Mouse (Mus musculus): Measurements from ENCODE around the gene Utp3. TPM values are rescaled to one million over a fixed set of nuclear protein-coding genes. Genes with fewer than 3 reads are reported as not detected.

The Utp3 gene
- polyA plus RNA-seq, 1 experiment from 2014 or later: 57.2 TPM

- Histone ChIP-seq H3K27me3 (no peaks in the 10 kb centered on the region), H3K4me2 (no peak overlapping the region), H3K27ac (no peak overlapping the region), H3K9ac (no peak overlapping the region), H3K4me1 (peaks cover 27% of the 10 kb centered on the region), H3K4me3 (no peak overlapping the region), H3K9me3 (replicated peaks) (no peaks in the 10 kb centered on the region), H3K36me3 (ENCODE audit: poor library complexity, severe bottlenecking) (no peaks in the 10 kb centered on the region)
- ATAC-seq: no peak
- 52% methylated on average over 1 of the region's 1 CpGs for WGBS
Measured at GRCm38 (mm10) chr5:88558991-88559390, 4.7 kb downstream of the Utp3 start.

GRCm38 (mm10) chr5:88561080-88561814 lies 7.0 kb downstream of the Utp3 start:
- H3K36me3 ChIP-seq (ENCODE audit: poor library complexity, severe bottlenecking): no peaks in the 10 kb centered on the region
- H3K27ac ChIP-seq: no peak overlapping the region
- WGBS: 87% methylated on average over 9 of the region's 9 CpGs
- no peak for ATAC-seq
- no peaks in the 10 kb centered on the region for H3K27me3 ChIP-seq
- no peak overlapping the region for H3K4me3 ChIP-seq
- H3K9ac ChIP-seq: no peak overlapping the region
- peaks cover 17% of the 10 kb centered on the region for H3K4me1 ChIP-seq
- H3K9me3 ChIP-seq (replicated peaks): no peaks in the 10 kb centered on the region
- no peak overlapping the region for H3K4me2 ChIP-seq

- 78% methylated on average over 8 of the region's 8 CpGs for WGBS
- H3K27me3 ChIP-seq: no peaks in the 10 kb centered on the region
- no peak overlapping the region for H3K9ac ChIP-seq
- H3K4me2 ChIP-seq: no peak overlapping the region
- ATAC-seq: no peak
- peaks cover 13% of the 10 kb centered on the region for H3K4me1 ChIP-seq
- no peak overlapping the region for H3K27ac ChIP-seq
- no peaks in the 10 kb centered on the region for H3K9me3 ChIP-seq (replicated peaks)
- H3K4me3 ChIP-seq: no peak overlapping the region
- H3K36me3 ChIP-seq (ENCODE audit: poor library complexity, severe bottlenecking): peaks cover under 1% of the 10 kb centered on the region; the same call in 1 of the 2 replicates
Measured at GRCm38 (mm10) chr5:88562863-88563780, 8.9 kb downstream of the Utp3 start.

GRCm38 (mm10) chr5:88564501-88565147 lies 10.4 kb downstream of the Utp3 start, which contains the start of gene Rufy3:
Gene Rufy3 (plus strand): TSS chr5:88565040.
- under 1% methylated on average over 48 of the region's 71 CpGs for WGBS
- Histone ChIP-seq H3K27me3 (no peaks in the 10 kb centered on the region), H3K36me3 (ENCODE audit: poor library complexity, severe bottlenecking) (peaks cover 6% of the 10 kb centered on the region; the same call in 1 of the 2 replicates), H3K4me1 (peaks cover 13% of the 10 kb centered on the region), H3K4me2 (peak within 1 kb of the TSS; percentile 76), H3K9me3 (replicated peaks) (no peaks in the 10 kb centered on the region), H3K4me3 (peak within 1 kb of the TSS; percentile 84), H3K9ac (peak within 1 kb of the TSS; percentile 86), H3K27ac (peak within 1 kb of the TSS; percentile 90)
- ATAC-seq: peak; percentile 91

- Histone ChIP-seq H3K27ac (peak overlapping the region; percentile 90), H3K9ac (peak overlapping the region; percentile 86), H3K36me3 (ENCODE audit: poor library complexity, severe bottlenecking) (peaks cover 9% of the 10 kb centered on the region; the same call in 1 of the 2 replicates), H3K4me3 (peak overlapping the region; percentile 84), H3K27me3 (no peaks in the 10 kb centered on the region), H3K4me2 (peak overlapping the region; percentile 76), H3K9me3 (replicated peaks) (no peaks in the 10 kb centered on the region), H3K4me1 (peaks cover 13% of the 10 kb centered on the region)
- WGBS: under 1% methylated on average over 74 of the region's 119 CpGs
- peak; percentile 75 for ATAC-seq
Measured at GRCm38 (mm10) chr5:88565148-88566033, 11.1 kb downstream of the Utp3 start.

- peak overlapping the region; percentile 76 for H3K4me2 ChIP-seq
- no peaks in the 10 kb centered on the region for H3K27me3 ChIP-seq
- 7% methylated on average over 14 of the region's 14 CpGs for WGBS
- H3K36me3 ChIP-seq (ENCODE audit: poor library complexity, severe bottlenecking): peaks cover 13% of the 10 kb centered on the region; the same call in 1 of the 2 replicates
- no peaks in the 10 kb centered on the region for H3K9me3 ChIP-seq (replicated peaks)
- peaks cover 13% of the 10 kb centered on the region for H3K4me1 ChIP-seq
- H3K9ac ChIP-seq: peak overlapping the region; percentile 86
- H3K4me3 ChIP-seq: peak overlapping the region; percentile 84
- peak overlapping the region; percentile 90 for H3K27ac ChIP-seq
- ATAC-seq: 0 out of 2 replicates have a peak, but pooled peaks have one; percentile 6
Measured at GRCm38 (mm10) chr5:88566034-88566841, 12.0 kb downstream of the Utp3 start.

- WGBS: 60% methylated on average over 3 of the region's 3 CpGs
- no peaks in the 10 kb centered on the region for H3K27me3 ChIP-seq
- H3K4me3 ChIP-seq: no peak overlapping the region
- no peak overlapping the region for H3K27ac ChIP-seq
- no peak overlapping the region for H3K4me2 ChIP-seq
- H3K4me1 ChIP-seq: peaks cover 11% of the 10 kb centered on the region
- no peak overlapping the region for H3K9ac ChIP-seq
- H3K36me3 ChIP-seq (ENCODE audit: poor library complexity, severe bottlenecking): peaks cover 17% of the 10 kb centered on the region
- no peaks in the 10 kb centered on the region for H3K9me3 ChIP-seq (replicated peaks)
- ATAC-seq: no peak
Measured at GRCm38 (mm10) chr5:88569541-88569940, 15.3 kb downstream of the Utp3 start.

GRCm38 (mm10) chr5:88574829-88575228 lies 20.6 kb downstream of the Utp3 start:
- Histone ChIP-seq H3K4me1 (0 out of 2 replicates have a peak, but pooled peaks cover 5% of the 10 kb centered on the region), H3K36me3 (ENCODE audit: poor library complexity, severe bottlenecking) (peaks cover 14% of the 10 kb centered on the region; the same call in 1 of the 2 replicates), H3K27me3 (no peaks in the 10 kb centered on the region), H3K9ac (no peak overlapping the region), H3K4me3 (no peak overlapping the region), H3K27ac (no peak overlapping the region), H3K4me2 (no peak overlapping the region), H3K9me3 (replicated peaks) (no peaks in the 10 kb centered on the region)
- no peak for ATAC-seq
- 87% methylated on average over 3 of the region's 3 CpGs for WGBS

GRCm38 (mm10) chr5:88575506-88576338 lies 21.5 kb downstream of the Utp3 start:
- 0 out of 2 replicates have a peak, but pooled peaks cover 5% of the 10 kb centered on the region for H3K4me1 ChIP-seq
- H3K4me3 ChIP-seq: no peak overlapping the region
- no peaks in the 10 kb centered on the region for H3K27me3 ChIP-seq
- peaks cover 7% of the 10 kb centered on the region; the same call in 1 of the 2 replicates for H3K36me3 ChIP-seq (ENCODE audit: poor library complexity, severe bottlenecking)
- H3K9ac ChIP-seq: no peak overlapping the region
- peak; percentile 51; the same call in 1 of the 2 replicates for ATAC-seq
- H3K9me3 ChIP-seq (replicated peaks): no peaks in the 10 kb centered on the region
- 71% methylated on average over 3 of the region's 3 CpGs for WGBS
- H3K27ac ChIP-seq: no peak overlapping the region
- H3K4me2 ChIP-seq: no peak overlapping the region

- H3K9me3 ChIP-seq (replicated peaks): no peaks in the 10 kb centered on the region
- 77% methylated on average over 10 of the region's 10 CpGs for WGBS
- no peak for ATAC-seq
- H3K27ac ChIP-seq: no peak overlapping the region
- H3K4me3 ChIP-seq: no peak overlapping the region
- H3K4me2 ChIP-seq: no peak overlapping the region
- 0 out of 2 replicates have a peak, but pooled peaks cover 3% of the 10 kb centered on the region for H3K36me3 ChIP-seq (ENCODE audit: poor library complexity, severe bottlenecking)
- peaks cover 17% of the 10 kb centered on the region for H3K4me1 ChIP-seq
- no peak overlapping the region for H3K9ac ChIP-seq
- H3K27me3 ChIP-seq: no peaks in the 10 kb centered on the region
Measured at GRCm38 (mm10) chr5:88580681-88581080, 26.4 kb downstream of the Utp3 start.
